Mouse (Mus musculus) adrenal gland, postnatal 14 days (tissue): Measurements from ENCODE around the gene Sfxn5. TPM values are rescaled to one million over a fixed set of nuclear protein-coding genes. Genes with fewer than 3 reads are reported as not detected.

Source experiments
- DNase-seq: peaks from one replicate; pipeline ENCODE4 v3.0.0; 2021; ENCODE audit warnings: mixed read lengths
- microRNA-seq, 2 experiments: library from miRNA; unstranded; fragments of <30 nt; microRNA quantifications; one replicate each; pipeline ENCODE4 v1.2.0; 2021
- total RNA-seq: library from RNA; stranded (reverse); gene quantifications from 2 replicates; pipeline ENCODE4 v1.2.3, GENCODE M21; 2021

Gene Sfxn5
- total RNA-seq, 1 experiment from 2014 or later = 31.8 TPM

GRCm38 (mm10) chr6:85189911-85190591 is 143.2 kb downstream of the Sfxn5 start:
- DNase-seq = peak; percentile 29

DNA sequence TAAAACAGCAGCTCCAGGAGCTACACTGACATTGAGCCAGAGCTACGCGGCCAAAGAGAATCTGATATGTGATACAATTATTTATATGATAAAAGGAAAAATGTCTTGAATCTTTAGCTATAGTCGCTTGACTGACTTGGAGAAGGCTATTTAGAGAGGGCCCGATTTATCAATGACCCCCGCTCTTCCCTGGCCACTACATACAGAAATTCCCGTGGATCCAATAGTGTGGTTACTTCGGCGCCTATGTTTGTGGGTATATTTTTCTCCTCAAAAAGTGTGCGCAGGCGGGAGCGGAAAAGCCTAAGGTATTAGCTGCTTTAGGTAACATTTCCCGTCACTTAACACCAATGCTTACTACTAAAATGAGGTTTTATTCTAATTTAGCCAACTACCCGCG is 143.9 kb downstream of the Sfxn5 start:
- DNase-seq = no peak

DNA sequence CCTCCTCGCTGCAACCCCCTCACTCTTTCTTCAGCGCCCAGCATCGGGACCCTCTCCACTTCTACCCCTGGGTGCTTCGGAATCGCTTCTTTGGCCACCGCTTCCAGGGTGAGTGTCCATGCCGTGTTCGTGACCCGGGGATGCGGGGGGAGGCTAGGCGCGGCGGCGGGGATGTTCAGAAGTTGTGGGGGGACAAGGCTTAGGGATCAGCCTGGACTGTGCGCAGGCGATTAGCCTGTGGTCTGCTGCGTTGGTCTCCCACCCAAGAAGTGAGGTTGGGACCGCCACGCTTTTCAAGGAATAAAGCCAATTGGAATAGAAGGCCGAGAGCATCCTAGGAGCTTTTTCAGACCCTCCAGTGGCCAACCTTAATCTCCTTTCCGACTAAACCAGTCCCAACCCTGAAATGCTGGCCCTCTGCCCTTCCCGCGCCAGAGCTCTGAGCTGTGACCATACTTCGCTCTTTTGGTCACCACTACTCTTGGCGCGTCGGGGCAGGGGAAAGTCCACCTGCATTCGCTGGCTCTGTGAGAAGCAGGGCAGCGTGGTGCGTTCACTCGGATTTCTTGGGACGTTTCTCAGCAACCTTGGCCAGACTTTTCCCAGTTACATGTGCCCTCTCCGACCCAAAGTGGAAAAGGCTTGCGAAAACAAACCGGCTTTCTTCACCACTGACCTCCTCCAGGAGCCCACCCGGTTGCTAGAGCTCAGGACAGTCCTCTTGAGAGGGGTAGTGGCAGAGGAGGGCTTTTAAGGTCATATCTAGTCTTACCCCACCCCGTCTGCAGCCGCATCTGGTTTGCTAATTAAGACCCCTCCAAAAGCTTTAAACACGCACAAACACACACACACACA is 144.7 kb downstream of the Sfxn5 start:
- no peak for DNase-seq

DNA sequence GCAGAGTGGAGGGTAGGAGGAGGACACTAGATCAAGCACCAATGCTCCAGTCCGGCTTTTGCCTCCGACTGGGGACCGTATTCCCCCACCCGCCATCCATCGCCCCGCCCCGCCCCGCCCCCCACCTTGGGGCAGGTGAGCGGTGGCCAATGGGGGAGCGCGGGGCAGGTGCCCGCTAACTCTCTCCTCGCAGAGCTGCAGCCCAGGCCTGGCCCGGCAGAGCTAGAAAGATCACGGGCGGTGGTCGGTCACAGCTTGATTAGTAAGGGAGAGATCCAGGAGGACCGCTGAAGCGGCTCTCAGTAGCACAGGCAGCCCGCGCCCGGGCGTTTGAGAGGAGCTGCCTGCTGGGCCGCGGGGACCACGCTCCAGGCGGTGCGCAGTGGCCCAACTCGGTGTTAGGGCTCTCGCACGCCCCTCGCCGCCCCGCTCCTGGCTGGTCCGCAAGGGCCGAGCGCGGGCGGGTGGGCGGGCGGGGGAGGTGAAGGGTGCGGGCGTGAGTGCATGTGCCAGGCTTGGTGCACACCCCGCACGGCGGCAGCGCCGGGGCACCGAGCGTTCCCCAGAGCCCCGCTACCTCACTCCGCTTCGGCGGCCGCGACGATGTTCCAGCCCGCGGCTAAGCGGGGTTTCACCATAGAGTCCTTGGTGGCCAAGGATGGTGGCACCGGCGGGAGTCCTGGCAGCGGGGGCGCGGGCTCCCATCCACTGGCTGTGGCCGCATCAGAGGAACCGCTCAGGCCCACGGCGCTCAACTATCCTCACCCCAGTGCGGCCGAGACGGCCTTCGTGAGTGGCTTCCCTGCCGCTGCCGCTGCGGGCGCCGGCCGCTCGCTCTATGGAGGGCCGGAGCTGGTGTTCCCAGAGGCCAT is 145.6 kb downstream of the Sfxn5 start, which contains the start of gene Emx1:
Gene Emx1 (plus strand): TSS at position 99 of the 872 bp plus-strand sequence.
- peak; percentile 31 for DNase-seq

DNA sequence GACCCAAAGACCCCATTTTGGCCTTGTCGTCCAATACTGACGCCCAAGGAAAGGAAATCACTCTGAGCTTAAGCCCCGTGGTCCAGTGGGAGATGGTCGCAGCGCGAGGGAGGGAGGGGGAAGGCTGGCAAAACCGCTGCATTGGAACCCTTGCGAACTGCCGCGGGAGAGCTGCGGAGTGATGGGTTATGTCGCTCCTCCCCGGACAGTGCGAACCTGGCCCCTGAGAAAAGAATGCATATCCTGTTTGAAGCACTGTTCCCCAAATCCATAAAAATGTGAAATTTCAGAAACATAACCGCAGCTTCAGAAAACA is 146.5 kb downstream of the Sfxn5 start:
- no peak for DNase-seq

GRCm38 (mm10) chr6:85186033-85186743 is 147.0 kb downstream of the Sfxn5 start:
- DNase-seq = no peak

DNA sequence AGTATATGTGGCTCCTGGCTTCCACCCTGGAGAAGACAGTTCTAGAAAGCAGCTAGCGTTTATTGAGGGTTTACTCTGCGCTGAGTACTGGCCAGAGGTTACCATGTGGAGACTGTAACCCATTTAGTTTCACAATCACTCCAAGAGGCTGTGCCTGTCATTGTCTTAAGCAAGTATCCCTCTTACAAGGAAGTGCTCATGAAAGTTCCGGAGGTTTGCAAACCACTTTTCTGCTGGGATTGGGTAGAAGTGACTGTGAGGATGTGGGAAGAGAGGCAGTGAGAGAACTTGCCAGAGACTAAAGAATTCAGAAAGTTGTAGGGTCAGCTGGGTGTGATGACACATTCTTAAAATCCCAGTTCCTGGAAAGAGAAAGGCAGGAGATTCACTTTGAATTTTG is 149.3 kb downstream of the Sfxn5 start:
- DNase-seq = no peak

- DNase-seq = no peak
Measured at GRCm38 (mm10) chr6:85180036-85180435, 153.2 kb downstream of the Sfxn5 start.

DNA sequence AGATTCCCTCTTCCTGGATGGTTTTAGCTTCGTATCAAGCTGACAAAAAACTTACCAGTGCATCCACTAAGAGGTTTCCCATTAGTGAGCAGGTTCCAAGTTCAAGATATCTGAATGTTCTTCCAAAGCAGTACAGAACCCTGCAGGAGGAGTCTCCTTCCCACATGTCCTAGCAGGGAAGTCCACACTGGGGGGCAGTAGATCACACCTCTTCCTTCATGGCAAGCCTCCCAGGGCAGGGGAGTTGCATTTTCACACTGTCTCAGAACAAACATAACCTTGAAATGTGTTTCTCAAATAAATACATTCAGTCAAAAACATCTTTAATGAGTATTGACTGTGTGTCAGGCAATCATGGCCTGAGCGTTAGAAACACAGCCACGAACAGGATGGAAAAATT is 153.7 kb downstream of the Sfxn5 start:
- DNase-seq = no peak

GRCm38 (mm10) chr6:85165440-85165921 is 167.7 kb downstream of the Sfxn5 start:
- DNase-seq = no peak

Small RNA genes within 50 kb of the gene (microRNA-seq; reads per million reads assigned to microRNA genes)
- gene Mir705 = 0 reads per million in 2 experiments

Other genes with a start within 250 kb of the Sfxn5 start
- 60.3 and 64.5 TPM in 2 replicates for gene Spr, start 195.7 kb downstream of the Sfxn5 start, total RNA-seq
- gene Emx1, start 146.0 kb downstream of the Sfxn5 start, total RNA-seq = not detected in 2 replicates
- 22.7 and 28.7 TPM in 2 replicates for gene Rab11fip5, start 41.2 kb upstream of the Sfxn5 start, total RNA-seq
- gene Noto, start 90.5 kb upstream of the Sfxn5 start, total RNA-seq = not detected in 2 replicates
- gene Smyd5, start 98.6 kb upstream of the Sfxn5 start, total RNA-seq = 25.0 and 33.0 TPM in 2 replicates
- 218 and 224 TPM in 2 replicates for gene Cct7, start 118.1 kb upstream of the Sfxn5 start, total RNA-seq
- gene Pradc1, start 118.5 kb upstream of the Sfxn5 start, total RNA-seq = 13.8 and 15.2 TPM in 2 replicates
- gene Fbxo41, start 169.6 kb upstream of the Sfxn5 start, total RNA-seq = 0.44 and 0.83 TPM in 2 replicates
- gene Egr4, start 180.2 kb upstream of the Sfxn5 start, total RNA-seq = 0.26 TPM in 1 of 2 replicates, not detected in the other